Mouse (Mus musculus): Measurements from ENCODE around the gene Baiap2. TPM values are rescaled to one million over a fixed set of nuclear protein-coding genes. Genes with fewer than 3 reads are reported as not detected.

Gene Baiap2
- polyA plus RNA-seq, 1 experiment = 7.9 TPM

- no peak for TF ChIP-seq CTCF (IDR thresholded peaks at IDR 0.05; ENCODE audit: control insufficient read depth, insufficient read depth, low read length)
- no peak for TF ChIP-seq POLR2A (IDR thresholded peaks at IDR 0.05; ENCODE audit: borderline replicate concordance, control insufficient read depth, low read depth, low read length)
- WGBS = 60% methylated on average over 2 of the region's 2 CpGs
- Histone ChIP-seq H3K4me3 (replicated peaks; ENCODE audit: control insufficient read depth, low read depth, low read length) (no peak overlapping the region), H3K27ac (ENCODE audit: control insufficient read depth, insufficient read depth, low read depth, low read length, poor library complexity) (no peak overlapping the region), H3K4me1 (ENCODE audit: control insufficient read depth, insufficient read depth, low read length) (peaks cover 2% of the 10 kb centered on the region; the same call in 1 of the 2 replicates)
Observed at GRCm38 (mm10) chr11:119936456-119936855, 6.1 kb upstream of the Baiap2 start.

GRCm38 (mm10) chr11:119937216-119937615 lies 5.3 kb upstream of the Baiap2 start:
- Histone ChIP-seq H3K4me3 (replicated peaks; ENCODE audit: control insufficient read depth, low read depth, low read length) (no peak overlapping the region), H3K27ac (ENCODE audit: control insufficient read depth, insufficient read depth, low read depth, low read length, poor library complexity) (no peak overlapping the region), H3K4me1 (ENCODE audit: control insufficient read depth, insufficient read depth, low read length) (peaks cover 2% of the 10 kb centered on the region; the same call in 1 of the 2 replicates)
- 48% methylated on average over 12 of the region's 12 CpGs for WGBS
- no peak for TF ChIP-seq CTCF (IDR thresholded peaks at IDR 0.05; ENCODE audit: control insufficient read depth, insufficient read depth, low read length)
- no peak for TF ChIP-seq POLR2A (IDR thresholded peaks at IDR 0.05; ENCODE audit: borderline replicate concordance, control insufficient read depth, low read depth, low read length)

GRCm38 (mm10) chr11:119937772-119938502 lies 4.6 kb upstream of the Baiap2 start:
- no peak for TF ChIP-seq POLR2A (IDR thresholded peaks at IDR 0.05; ENCODE audit: borderline replicate concordance, control insufficient read depth, low read depth, low read length)
- TF ChIP-seq CTCF (IDR thresholded peaks at IDR 0.05; ENCODE audit: control insufficient read depth, insufficient read depth, low read length) = no peak
- 40% methylated on average over 19 of the region's 19 CpGs for WGBS
- Histone ChIP-seq H3K27ac (ENCODE audit: control insufficient read depth, insufficient read depth, low read depth, low read length, poor library complexity) (no peak overlapping the region), H3K4me3 (replicated peaks; ENCODE audit: control insufficient read depth, low read depth, low read length) (no peak overlapping the region), H3K4me1 (ENCODE audit: control insufficient read depth, insufficient read depth, low read length) (peaks cover 2% of the 10 kb centered on the region; the same call in 1 of the 2 replicates)

- peaks cover 2% of the 10 kb centered on the region; the same call in 1 of the 2 replicates for H3K4me1 ChIP-seq (ENCODE audit: control insufficient read depth, insufficient read depth, low read length)
- WGBS = 68% methylated on average over 8 of the region's 8 CpGs
- no peak overlapping the region for H3K4me3 ChIP-seq (replicated peaks; ENCODE audit: control insufficient read depth, low read depth, low read length)
- H3K27ac ChIP-seq (ENCODE audit: control insufficient read depth, insufficient read depth, low read depth, low read length, poor library complexity) = no peak overlapping the region
- TF ChIP-seq CTCF (IDR thresholded peaks at IDR 0.05; ENCODE audit: control insufficient read depth, insufficient read depth, low read length) (no peak), POLR2A (IDR thresholded peaks at IDR 0.05; ENCODE audit: borderline replicate concordance, control insufficient read depth, low read depth, low read length) (no peak)
Observed at GRCm38 (mm10) chr11:119939073-119939710, 3.4 kb upstream of the Baiap2 start.

GRCm38 (mm10) chr11:119939711-119940106 lies 2.9 kb upstream of the Baiap2 start:
- Histone ChIP-seq H3K4me3 (replicated peaks; ENCODE audit: control insufficient read depth, low read depth, low read length) (no peak overlapping the region), H3K27ac (ENCODE audit: control insufficient read depth, insufficient read depth, low read depth, low read length, poor library complexity) (no peak overlapping the region), H3K4me1 (ENCODE audit: control insufficient read depth, insufficient read depth, low read length) (peaks cover 2% of the 10 kb centered on the region)
- TF ChIP-seq CTCF (IDR thresholded peaks at IDR 0.05; ENCODE audit: control insufficient read depth, insufficient read depth, low read length) = no peak
- no peak for TF ChIP-seq POLR2A (IDR thresholded peaks at IDR 0.05; ENCODE audit: borderline replicate concordance, control insufficient read depth, low read depth, low read length)
- 71% methylated on average over 4 of the region's 4 CpGs for WGBS

- Histone ChIP-seq H3K4me3 (replicated peaks; ENCODE audit: control insufficient read depth, low read depth, low read length) (no peak overlapping the region), H3K4me1 (ENCODE audit: control insufficient read depth, insufficient read depth, low read length) (peaks cover 4% of the 10 kb centered on the region)
- WGBS = 79% methylated on average over 11 of the region's 11 CpGs
Observed at GRCm38 (mm10) chr11:119940142-119940541, 2.4 kb upstream of the Baiap2 start.

GRCm38 (mm10) chr11:119941794-119942193 lies 769 bp upstream of the Baiap2 start:
- H3K4me1 ChIP-seq (ENCODE audit: control insufficient read depth, insufficient read depth, low read length) = peaks cover 4% of the 10 kb centered on the region
- no peak overlapping the region for H3K27ac ChIP-seq (ENCODE audit: control insufficient read depth, insufficient read depth, low read depth, low read length, poor library complexity)
- TF ChIP-seq POLR2A (IDR thresholded peaks at IDR 0.05; ENCODE audit: borderline replicate concordance, control insufficient read depth, low read depth, low read length) (no peak), CTCF (IDR thresholded peaks at IDR 0.05; ENCODE audit: control insufficient read depth, insufficient read depth, low read length) (no peak)
- WGBS = 21% methylated on average over 8 of the region's 8 CpGs
- no peak overlapping the region for H3K4me3 ChIP-seq (replicated peaks; ENCODE audit: control insufficient read depth, low read depth, low read length)

More at GRCm38 (mm10) chr11:119940142-119940541, 2.4 kb upstream of the Baiap2 start:
- H3K27ac ChIP-seq (ENCODE audit: control insufficient read depth, insufficient read depth, low read depth, low read length, poor library complexity) = no peak overlapping the region
- no peak for TF ChIP-seq CTCF (IDR thresholded peaks at IDR 0.05; ENCODE audit: control insufficient read depth, insufficient read depth, low read length)
- TF ChIP-seq POLR2A (IDR thresholded peaks at IDR 0.05; ENCODE audit: borderline replicate concordance, control insufficient read depth, low read depth, low read length) = no peak

GRCm38 (mm10) chr11:119942201-119942726 lies 299 bp upstream of the Baiap2 start:
- Histone ChIP-seq H3K27ac (ENCODE audit: control insufficient read depth, insufficient read depth, low read depth, low read length, poor library complexity) (no peak overlapping the region; the same call in 1 of the 2 replicates), H3K4me1 (ENCODE audit: control insufficient read depth, insufficient read depth, low read length) (peaks cover 4% of the 10 kb centered on the region), H3K4me3 (replicated peaks; ENCODE audit: control insufficient read depth, low read depth, low read length) (peak overlapping the region; percentile 62)
- WGBS = 0% methylated on average over 42 of the region's 43 CpGs
- no peak for TF ChIP-seq POLR2A (IDR thresholded peaks at IDR 0.05; ENCODE audit: borderline replicate concordance, control insufficient read depth, low read depth, low read length)
- no peak for TF ChIP-seq CTCF (IDR thresholded peaks at IDR 0.05; ENCODE audit: control insufficient read depth, insufficient read depth, low read length)

Measured in bone marrow, adult 2 months (tissue).